Mouse (Mus musculus): ENCODE data around the gene Nsmce1.

DNA sequence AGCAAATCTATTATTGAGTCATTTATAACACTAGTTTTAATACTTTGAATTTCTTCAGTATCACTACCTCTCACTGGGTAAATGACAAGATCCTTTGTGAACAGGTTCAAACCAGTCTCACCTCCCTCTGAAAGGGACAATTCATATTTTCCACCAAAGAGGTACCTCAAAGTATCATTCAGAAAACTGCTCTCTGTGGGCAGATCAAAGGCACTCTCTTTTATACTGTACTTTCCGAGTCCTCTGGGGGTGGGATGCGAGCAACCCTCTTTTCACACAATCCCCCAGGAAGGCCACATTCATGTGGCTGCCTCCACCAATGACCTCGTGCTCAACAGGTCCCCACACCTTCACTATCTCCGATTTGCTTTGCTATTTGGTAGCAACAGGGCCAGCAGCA lies 16.9 kb downstream of the Nsmce1 start:
- no peak for TF ChIP-seq POLR2A (IDR thresholded peaks at IDR 0.05; ENCODE audit: insufficient read depth, low read depth, low read length)
- TF ChIP-seq CTCF (IDR thresholded peaks at IDR 0.05; ENCODE audit: insufficient read depth, low read depth, low read length): no peak

Measured in olfactory bulb, adult 2 months (tissue).